Mouse (Mus musculus): ENCODE measurements around the gene Ap1g2. TPM values are rescaled to one million over a fixed set of nuclear protein-coding genes. Genes with fewer than 3 reads are reported as not detected.

Ap1g2 gene
- polyA plus RNA-seq, 1 experiment from 2014 or later: 5.4 TPM

- H3K4me3 ChIP-seq (ENCODE audit: low read depth, low read length): no peak overlapping the region
- peak overlapping the region; percentile 33 for H3K4me2 ChIP-seq (ENCODE audit: low read depth, low read length)
- no peak for ATAC-seq (ENCODE audit: low read depth)
- peaks cover 19% of the 10 kb centered on the region for H3K36me3 ChIP-seq (ENCODE audit: control insufficient read depth, insufficient read depth, low read length)
- peak overlapping the region; percentile 25; the same call in 1 of the 2 replicates for H3K9ac ChIP-seq (replicated peaks; ENCODE audit: low read depth, low read length)
- no peaks in the 10 kb centered on the region for H3K27me3 ChIP-seq (ENCODE audit: control insufficient read depth, insufficient read depth, low read length)
- no peaks in the 10 kb centered on the region for H3K9me3 ChIP-seq (ENCODE audit: control insufficient read depth, low read length)
- H3K4me1 ChIP-seq (ENCODE audit: control insufficient read depth, insufficient read depth, low read length): peaks cover 38% of the 10 kb centered on the region
- H3K27ac ChIP-seq (ENCODE audit: low read depth, low read length): peak overlapping the region; percentile 91
- 10% methylated on average over 15 of the region's 15 CpGs for WGBS
Measured at GRCm38 (mm10) chr14:55077481-55078365, 28.7 kb downstream of the Ap1g2 start.

- H3K4me1 ChIP-seq (ENCODE audit: control insufficient read depth, insufficient read depth, low read length): peaks cover 42% of the 10 kb centered on the region
- H3K36me3 ChIP-seq (ENCODE audit: control insufficient read depth, insufficient read depth, low read length): peaks cover 26% of the 10 kb centered on the region
- no peaks in the 10 kb centered on the region for H3K9me3 ChIP-seq (ENCODE audit: control insufficient read depth, low read length)
- no peak overlapping the region for H3K4me2 ChIP-seq (ENCODE audit: low read depth, low read length)
- 75% methylated on average over 3 of the region's 3 CpGs for WGBS
- ATAC-seq (ENCODE audit: low read depth): no peak
- H3K27me3 ChIP-seq (ENCODE audit: control insufficient read depth, insufficient read depth, low read length): no peaks in the 10 kb centered on the region
- peak overlapping the region; percentile 91; the same call in 1 of the 2 replicates for H3K27ac ChIP-seq (ENCODE audit: low read depth, low read length)
- H3K4me3 ChIP-seq (ENCODE audit: low read depth, low read length): no peak overlapping the region
- no peak overlapping the region for H3K9ac ChIP-seq (replicated peaks; ENCODE audit: low read depth, low read length)
Measured at GRCm38 (mm10) chr14:55076956-55077355, 29.4 kb downstream of the Ap1g2 start.

GRCm38 (mm10) chr14:55076224-55076623 lies 30.2 kb downstream of the Ap1g2 start:
- Histone ChIP-seq H3K9me3 (ENCODE audit: control insufficient read depth, low read length) (no peaks in the 10 kb centered on the region), H3K4me3 (ENCODE audit: low read depth, low read length) (no peak overlapping the region), H3K27me3 (ENCODE audit: control insufficient read depth, insufficient read depth, low read length) (no peaks in the 10 kb centered on the region), H3K4me2 (ENCODE audit: low read depth, low read length) (no peak overlapping the region), H3K9ac (replicated peaks; ENCODE audit: low read depth, low read length) (no peak overlapping the region), H3K4me1 (ENCODE audit: control insufficient read depth, insufficient read depth, low read length) (peaks cover 47% of the 10 kb centered on the region), H3K36me3 (ENCODE audit: control insufficient read depth, insufficient read depth, low read length) (peaks cover 32% of the 10 kb centered on the region), H3K27ac (ENCODE audit: low read depth, low read length) (peak overlapping the region; percentile 91; the same call in 1 of the 2 replicates)
- ATAC-seq (ENCODE audit: low read depth): no peak
- 49% methylated on average over 6 of the region's 6 CpGs for WGBS

GRCm38 (mm10) chr14:55074416-55074815 lies 32.0 kb downstream of the Ap1g2 start:
- Histone ChIP-seq H3K9me3 (ENCODE audit: control insufficient read depth, low read length) (no peaks in the 10 kb centered on the region), H3K9ac (replicated peaks; ENCODE audit: low read depth, low read length) (no peak overlapping the region), H3K27ac (ENCODE audit: low read depth, low read length) (no peak overlapping the region), H3K4me3 (ENCODE audit: low read depth, low read length) (no peak overlapping the region), H3K36me3 (ENCODE audit: control insufficient read depth, insufficient read depth, low read length) (peaks cover 43% of the 10 kb centered on the region), H3K4me1 (ENCODE audit: control insufficient read depth, insufficient read depth, low read length) (peaks cover 41% of the 10 kb centered on the region), H3K27me3 (ENCODE audit: control insufficient read depth, insufficient read depth, low read length) (no peaks in the 10 kb centered on the region), H3K4me2 (ENCODE audit: low read depth, low read length) (no peak overlapping the region)
- ATAC-seq (ENCODE audit: low read depth): no peak
- WGBS: 88% methylated on average over 12 of the region's 12 CpGs

GRCm38 (mm10) chr14:55071756-55072155 lies 34.6 kb downstream of the Ap1g2 start:
- H3K27ac ChIP-seq (ENCODE audit: low read depth, low read length): 0 out of 2 replicates have a peak overlapping the region, but pooled peaks have one; percentile 22
- H3K4me1 ChIP-seq (ENCODE audit: control insufficient read depth, insufficient read depth, low read length): peaks cover 15% of the 10 kb centered on the region
- H3K9ac ChIP-seq (replicated peaks; ENCODE audit: low read depth, low read length): no peak overlapping the region
- H3K27me3 ChIP-seq (ENCODE audit: control insufficient read depth, insufficient read depth, low read length): no peaks in the 10 kb centered on the region
- no peak overlapping the region for H3K4me3 ChIP-seq (ENCODE audit: low read depth, low read length)
- ATAC-seq (ENCODE audit: low read depth): no peak; the same call in 1 of the 2 replicates
- H3K36me3 ChIP-seq (ENCODE audit: control insufficient read depth, insufficient read depth, low read length): peaks cover 63% of the 10 kb centered on the region
- 21% methylated on average over 19 of the region's 19 CpGs for WGBS
- no peak overlapping the region for H3K4me2 ChIP-seq (ENCODE audit: low read depth, low read length)
- no peaks in the 10 kb centered on the region for H3K9me3 ChIP-seq (ENCODE audit: control insufficient read depth, low read length)

- Histone ChIP-seq H3K9me3 (ENCODE audit: control insufficient read depth, low read length) (no peaks in the 10 kb centered on the region), H3K9ac (replicated peaks; ENCODE audit: low read depth, low read length) (no peak overlapping the region), H3K4me2 (ENCODE audit: low read depth, low read length) (no peak overlapping the region), H3K27ac (ENCODE audit: low read depth, low read length) (no peak overlapping the region), H3K36me3 (ENCODE audit: control insufficient read depth, insufficient read depth, low read length) (peaks cover 70% of the 10 kb centered on the region), H3K4me1 (ENCODE audit: control insufficient read depth, insufficient read depth, low read length) (peaks cover 20% of the 10 kb centered on the region), H3K4me3 (ENCODE audit: low read depth, low read length) (no peak overlapping the region), H3K27me3 (ENCODE audit: control insufficient read depth, insufficient read depth, low read length) (no peaks in the 10 kb centered on the region)
- no peak for ATAC-seq (ENCODE audit: low read depth)
- 94% methylated on average over 8 of the region's 8 CpGs for WGBS
Measured at GRCm38 (mm10) chr14:55066042-55066441, 40.4 kb downstream of the Ap1g2 start.

GRCm38 (mm10) chr14:55065391-55065790 lies 41.0 kb downstream of the Ap1g2 start:
- Histone ChIP-seq H3K27ac (ENCODE audit: low read depth, low read length) (no peak overlapping the region), H3K27me3 (ENCODE audit: control insufficient read depth, insufficient read depth, low read length) (no peaks in the 10 kb centered on the region), H3K4me2 (ENCODE audit: low read depth, low read length) (no peak overlapping the region), H3K9ac (replicated peaks; ENCODE audit: low read depth, low read length) (no peak overlapping the region), H3K36me3 (ENCODE audit: control insufficient read depth, insufficient read depth, low read length) (peaks cover 69% of the 10 kb centered on the region), H3K4me3 (ENCODE audit: low read depth, low read length) (no peak overlapping the region), H3K4me1 (ENCODE audit: control insufficient read depth, insufficient read depth, low read length) (peaks cover 23% of the 10 kb centered on the region), H3K9me3 (ENCODE audit: control insufficient read depth, low read length) (no peaks in the 10 kb centered on the region)
- ATAC-seq (ENCODE audit: low read depth): no peak
- WGBS: 91% methylated on average over 13 of the region's 13 CpGs

- 81% methylated on average over 35 of the region's 35 CpGs for WGBS
- Histone ChIP-seq H3K36me3 (ENCODE audit: control insufficient read depth, insufficient read depth, low read length) (peaks cover 62% of the 10 kb centered on the region), H3K4me3 (ENCODE audit: low read depth, low read length) (no peak overlapping the region), H3K4me1 (ENCODE audit: control insufficient read depth, insufficient read depth, low read length) (peaks cover 25% of the 10 kb centered on the region), H3K27ac (ENCODE audit: low read depth, low read length) (no peak overlapping the region), H3K9me3 (ENCODE audit: control insufficient read depth, low read length) (no peaks in the 10 kb centered on the region), H3K9ac (replicated peaks; ENCODE audit: low read depth, low read length) (no peak overlapping the region), H3K4me2 (ENCODE audit: low read depth, low read length) (no peak overlapping the region), H3K27me3 (ENCODE audit: control insufficient read depth, insufficient read depth, low read length) (no peaks in the 10 kb centered on the region)
- no peak for ATAC-seq (ENCODE audit: low read depth)
Measured at GRCm38 (mm10) chr14:55064481-55065370, 41.7 kb downstream of the Ap1g2 start.

Data from neural tube, embryonic 14.5 days (tissue).